Mouse (Mus musculus): ENCODE results near the gene Gm29582. TPM values are rescaled to one million over a fixed set of nuclear protein-coding genes. Genes with fewer than 3 reads are reported as not detected.
"Not testable (repeated sequence)": the region's sequence is repeated elsewhere in the genome, so short reads cannot be mapped to it uniquely, and the experiment has no call there.

Gene Gm29582
- not detected in 2 replicates for polyA plus RNA-seq (2016; fragmentation: Nextera tagmentation; extraction: Ambion mirVana)

DNA sequence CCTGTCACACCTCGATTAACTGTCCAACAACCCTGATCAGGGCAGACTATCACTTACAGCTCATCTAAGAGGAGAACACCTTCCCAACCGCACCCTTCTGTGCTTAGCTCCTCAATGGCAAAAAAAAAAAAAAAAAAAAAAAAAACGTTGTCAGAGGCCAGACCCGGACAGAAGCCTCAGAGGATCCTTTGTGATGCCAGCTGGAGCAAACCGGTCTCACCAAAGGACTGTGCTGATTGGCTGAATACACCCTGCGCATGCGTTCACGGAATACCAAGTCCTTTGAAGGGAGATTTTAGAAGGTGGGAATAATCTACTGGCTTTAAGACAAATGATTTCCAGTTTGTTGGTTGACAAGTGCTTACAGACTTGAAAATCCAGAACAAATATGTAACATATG lies at the start of gene Gm29582:
Gene Gm29582, minus strand, starts transcription at position 101 of the 400 bp plus-strand sequence.
- H3K4me3 ChIP-seq; H3K4me1 ChIP-seq; DNase-seq (ENCODE audit: low spot score); H3K36me3 ChIP-seq; H3K27me3 ChIP-seq (ENCODE audit: low read depth, poor library complexity, severe bottlenecking); H3K9me3 ChIP-seq (replicated peaks); H3K27ac ChIP-seq: not testable (repeated sequence)
- no CpG with 5 or more reads among the region's 8 CpGs for WGBS
